Mouse (Mus musculus) right cerebral cortex, postnatal 25 days (tissue): Measurements from ENCODE around the gene Sft2d2.
A peak's percentile ranks its signal among the peaks of the same experiment; 100 is the strongest.

Experiments used
- DNase-seq: peaks from one replicate; pipeline ENCODE4 v3.0.0; 2022

Sft2d2 gene

DNA sequence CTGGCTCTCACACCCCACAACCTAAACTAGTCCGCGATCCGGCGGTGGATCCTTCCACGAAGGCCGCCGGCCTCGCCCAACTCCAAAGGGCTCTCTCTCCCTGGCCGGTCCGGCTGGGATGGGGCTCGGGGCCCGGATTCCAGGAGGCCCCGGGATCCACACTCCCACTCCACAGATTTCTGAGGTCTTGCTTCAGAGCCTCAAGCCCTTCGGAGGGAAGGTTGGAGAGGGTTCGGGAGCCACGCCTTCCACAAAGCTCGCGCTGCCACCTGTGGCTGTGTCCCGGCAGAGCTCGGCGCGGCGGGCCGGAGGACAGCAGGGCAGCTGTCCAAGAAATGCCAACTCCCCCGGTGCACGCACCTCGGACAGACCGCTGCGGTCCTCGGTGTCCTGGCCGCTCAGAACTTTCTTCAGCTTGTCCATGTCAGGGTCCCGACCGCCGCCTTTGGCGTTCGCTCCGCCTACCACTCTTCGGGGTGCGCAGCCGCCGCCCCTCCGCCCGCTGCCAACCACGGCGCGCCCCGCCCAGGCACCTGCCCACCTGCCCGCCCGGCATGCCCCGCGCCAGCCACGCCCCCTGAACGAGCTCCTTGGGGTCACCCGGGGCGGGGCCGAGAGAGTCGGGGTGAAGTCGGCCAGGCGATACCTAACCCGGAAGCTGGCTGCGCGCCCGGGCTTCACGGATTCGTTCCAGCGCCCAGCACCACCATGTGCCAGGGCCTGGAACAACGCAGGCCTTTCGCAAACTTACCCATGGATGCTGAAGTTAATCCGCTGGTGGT lies at the start of gene Sft2d2:
Gene Sft2d2, minus strand, starts transcription at position 559 of the 782 bp plus-strand sequence.
- DNase-seq, result peak; percentile 70

DNA sequence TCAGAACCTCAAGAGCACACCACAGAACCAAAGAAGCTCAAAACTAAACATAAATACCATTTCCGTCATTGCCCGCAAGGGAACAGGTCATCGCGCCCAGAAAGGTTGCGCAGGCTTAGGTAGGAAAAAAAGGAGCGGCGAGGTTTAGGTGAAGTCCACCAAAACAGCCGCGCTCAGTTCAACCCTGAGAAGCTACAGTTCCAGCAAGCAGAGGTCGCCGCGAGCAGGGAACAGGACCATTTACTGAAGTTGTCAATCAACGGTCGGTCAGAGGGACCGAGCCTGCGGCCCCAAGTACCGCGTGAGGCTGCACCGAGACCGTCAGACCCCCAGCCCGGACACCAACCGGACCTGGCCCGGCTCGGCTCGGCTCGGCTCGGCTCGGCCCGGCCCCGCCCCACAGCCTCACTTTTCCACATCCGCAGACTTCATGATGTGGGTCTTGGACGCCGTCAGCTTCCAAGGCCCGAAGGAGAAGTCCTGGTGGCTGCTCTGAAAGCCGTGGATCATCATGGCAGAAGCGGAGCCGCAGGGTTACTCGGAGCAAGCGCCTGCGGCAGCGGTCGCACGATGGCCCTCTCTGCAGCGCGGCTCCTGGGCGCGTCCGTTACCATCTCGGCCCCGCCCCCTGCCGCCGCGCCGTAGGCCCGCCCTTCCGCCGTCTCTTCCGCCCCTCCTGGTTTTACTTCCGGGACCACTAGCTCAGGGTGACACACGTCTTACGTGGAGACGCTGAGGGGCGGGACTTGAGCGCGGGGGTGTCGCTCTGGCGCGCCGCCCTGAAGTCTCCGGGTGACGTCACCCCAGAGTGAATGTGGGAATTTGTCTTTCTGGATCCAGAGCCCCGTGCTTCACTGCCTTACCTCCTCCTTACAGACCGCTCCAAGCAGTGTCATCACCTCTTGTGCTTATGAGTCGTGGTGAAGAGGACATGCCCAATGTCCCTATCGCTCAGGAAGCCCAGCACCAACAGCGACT lies 42.4 kb upstream of the Sft2d2 start, which contains the start of gene Tiprl:
Gene Tiprl, minus strand, starts transcription at position 676 of the 978 bp plus-strand sequence.
- peak; percentile 97 for DNase-seq

DNA sequence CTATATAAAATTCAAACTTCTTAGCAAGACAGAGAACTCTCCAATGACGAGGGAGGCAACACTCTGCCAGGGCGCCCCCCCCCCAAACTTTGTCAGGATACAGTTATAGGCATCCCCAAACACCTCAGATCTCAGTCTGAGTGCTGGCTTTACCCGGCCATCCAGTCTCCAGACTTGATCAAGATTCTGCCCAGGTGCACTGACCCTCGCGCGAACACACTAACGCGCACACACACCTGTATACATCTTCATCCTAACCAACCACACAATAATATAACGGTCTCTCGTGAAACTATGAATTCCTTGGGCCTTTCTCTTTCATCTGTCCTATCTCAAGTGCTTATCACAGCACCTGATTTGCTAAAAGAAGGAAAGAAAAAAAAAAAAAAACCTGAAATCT lies 41.6 kb upstream of the Sft2d2 start:
- DNase-seq, result no peak

DNA sequence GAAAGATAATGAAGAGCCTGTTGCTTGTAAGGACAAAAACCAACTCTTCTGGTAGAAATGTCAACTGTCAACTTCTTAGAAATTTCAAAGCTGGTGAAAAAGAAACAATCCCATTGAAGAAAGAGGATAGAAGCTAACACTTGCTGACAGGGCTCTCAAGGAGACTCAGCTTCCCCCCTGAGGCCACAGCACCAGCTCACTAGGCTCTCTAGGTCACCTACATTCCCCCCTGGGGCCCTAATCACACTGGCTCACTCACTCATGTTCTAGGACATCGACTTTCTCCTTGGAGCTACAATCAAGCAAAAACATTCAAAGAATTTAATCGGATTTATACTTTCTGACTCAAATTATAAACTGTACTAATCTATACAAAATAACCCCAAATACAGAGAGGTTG lies 39.6 kb upstream of the Sft2d2 start:
- DNase-seq, result no peak

DNA sequence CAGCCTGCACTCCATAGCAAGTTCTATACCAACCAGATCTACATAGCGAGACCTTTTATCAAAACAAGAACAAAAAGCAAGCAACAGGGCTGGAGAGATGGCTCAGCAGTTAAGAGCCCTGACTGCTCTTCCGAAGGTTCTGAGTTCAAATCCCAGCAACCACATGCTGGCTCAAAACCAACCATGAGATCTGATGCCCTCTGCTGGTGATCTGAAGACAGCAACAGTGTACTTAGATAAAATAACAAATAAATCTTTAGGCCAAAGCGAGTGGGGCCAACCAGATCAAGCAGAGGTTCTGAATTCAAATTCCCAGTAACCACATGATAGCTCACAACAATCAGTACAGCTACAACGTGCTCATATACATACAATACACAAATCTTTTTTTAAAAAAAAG lies 36.5 kb upstream of the Sft2d2 start:
- DNase-seq, result no peak

DNA sequence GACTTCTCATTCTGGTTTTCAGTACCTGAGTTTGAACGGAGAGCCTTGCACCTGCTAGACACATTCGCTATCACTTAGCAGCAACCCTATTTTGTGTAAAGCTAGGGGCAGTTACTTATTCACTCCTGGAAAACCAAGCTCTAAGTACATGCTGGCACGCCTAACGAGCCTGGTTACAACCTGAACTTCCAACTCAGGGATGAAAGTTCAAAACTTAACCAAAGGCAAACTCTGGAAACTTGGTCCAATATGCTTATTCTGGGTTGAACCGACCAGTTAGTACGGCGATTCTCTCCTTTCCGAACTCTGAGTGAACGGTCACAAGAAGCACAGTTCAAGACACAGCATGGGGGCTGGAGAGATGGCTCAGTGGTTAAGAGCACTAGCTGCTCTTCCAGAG lies 35.3 kb upstream of the Sft2d2 start:
- no peak for DNase-seq

DNA sequence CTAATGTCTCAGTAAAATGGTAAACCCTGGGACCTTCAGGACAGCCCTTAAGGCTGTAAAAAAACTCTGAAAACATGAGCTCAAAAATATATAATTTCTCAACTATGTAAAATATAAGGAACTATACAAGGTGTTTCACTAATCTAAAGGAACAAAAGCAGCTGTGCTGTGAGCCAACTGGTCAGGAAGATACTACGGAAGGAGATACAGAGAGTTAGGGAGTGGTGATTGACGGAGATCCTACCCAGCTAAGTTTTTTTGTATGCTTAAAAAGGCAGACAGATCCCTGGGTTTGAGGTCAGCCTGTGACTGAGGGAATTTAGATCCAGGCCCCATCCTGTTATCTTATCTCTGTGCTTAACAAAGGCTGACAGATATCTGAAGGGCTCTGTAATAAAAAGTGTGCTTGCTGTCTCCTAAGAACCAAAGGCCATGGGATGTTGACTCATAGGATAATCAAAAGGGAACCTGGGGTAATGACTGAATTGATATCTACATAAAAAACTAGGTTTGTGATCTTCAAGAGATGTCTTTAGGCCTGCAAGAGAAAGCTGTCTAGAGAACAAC lies 22.9 kb upstream of the Sft2d2 start:
- no peak for DNase-seq

DNA sequence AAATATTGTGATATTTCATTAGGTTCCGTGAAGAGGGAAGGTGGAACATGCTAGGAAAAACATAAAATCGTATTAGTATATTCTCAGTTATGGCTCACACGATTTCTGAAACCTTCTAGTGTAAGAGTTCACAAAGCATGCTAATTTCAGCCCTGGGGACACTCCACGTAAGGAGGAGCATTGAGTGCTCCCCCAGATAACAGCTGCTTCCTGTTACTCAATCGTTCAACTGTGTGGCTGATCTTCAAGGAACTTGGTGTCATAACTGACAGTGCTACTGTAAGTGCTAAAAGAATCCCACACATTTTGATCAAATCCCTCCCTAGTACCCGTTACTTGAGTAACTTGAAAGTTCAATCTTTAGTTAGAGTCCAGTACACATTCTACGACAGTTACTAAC lies 21.6 kb upstream of the Sft2d2 start:
- DNase-seq, result no peak

DNA sequence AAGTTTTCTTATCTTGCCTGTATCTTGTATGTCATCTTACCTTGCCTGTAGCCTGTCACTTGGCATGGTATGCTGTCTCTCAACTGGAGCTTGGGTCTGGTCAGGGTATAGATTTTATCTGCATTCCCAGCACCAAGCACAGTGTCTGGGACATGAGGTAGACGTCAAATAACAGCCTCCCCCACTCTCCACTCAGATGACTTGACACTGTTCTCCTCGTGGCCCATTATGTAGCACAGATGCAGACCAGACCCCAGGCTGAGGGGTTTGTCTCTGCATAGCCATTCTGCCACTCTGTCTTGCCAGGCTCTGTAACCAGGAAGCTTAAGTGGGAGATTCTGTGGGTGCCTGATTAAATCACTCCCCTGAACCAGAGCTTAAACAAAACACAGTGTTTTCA lies 11.4 kb upstream of the Sft2d2 start:
- no peak for DNase-seq

DNA sequence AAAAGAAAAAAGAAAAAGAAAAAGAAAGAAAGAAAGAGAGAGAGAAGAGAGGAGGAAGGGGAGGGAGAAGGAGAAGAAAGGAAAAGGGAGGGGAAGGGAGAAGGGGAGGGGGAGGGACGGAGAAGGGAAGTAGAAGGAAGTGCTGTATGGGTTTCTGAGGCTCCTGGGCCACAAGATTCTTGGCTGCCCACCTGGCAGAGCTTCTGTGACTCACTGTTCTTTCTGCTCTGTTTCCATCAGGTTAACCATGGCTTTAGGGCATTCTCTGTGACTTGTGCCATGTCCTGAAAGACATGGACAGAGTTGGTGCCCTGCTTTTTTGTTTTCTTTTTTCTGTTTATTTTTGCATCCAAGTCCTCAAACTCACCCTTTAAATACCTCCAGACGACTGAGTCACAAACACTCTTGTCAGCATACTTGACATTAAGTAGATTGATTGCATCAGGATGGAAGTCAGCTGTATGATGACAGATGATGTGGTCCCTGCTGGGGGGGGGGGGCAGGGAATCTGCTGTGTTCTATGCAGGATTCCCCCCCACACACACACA lies 9.3 kb upstream of the Sft2d2 start:
- DNase-seq, result no peak

DNA sequence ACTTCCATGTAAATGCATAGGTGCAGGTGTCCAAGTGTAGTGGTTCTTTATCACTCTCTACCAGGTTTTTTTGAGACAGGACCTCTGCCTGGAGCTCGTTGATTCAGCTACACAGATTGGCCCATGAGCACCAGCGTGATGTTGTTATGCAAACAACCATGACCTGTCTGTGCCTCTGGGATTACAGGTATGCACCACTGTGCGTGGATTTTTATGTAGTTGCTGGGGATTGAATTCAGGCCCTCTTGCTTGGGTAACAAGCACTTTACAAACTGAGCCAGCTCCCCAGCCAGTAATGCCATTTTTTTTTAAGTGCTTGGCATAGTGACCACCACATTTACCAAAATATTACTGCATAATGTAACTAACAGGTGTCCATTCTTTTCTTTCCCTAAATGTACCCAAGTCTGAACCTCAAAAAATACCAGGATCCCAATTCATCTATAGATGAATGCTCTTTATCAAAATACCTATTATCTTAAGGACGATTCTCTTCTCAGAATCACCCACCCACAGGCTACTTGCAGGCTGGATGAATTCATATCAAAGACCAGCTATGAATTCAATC lies 7.3 kb upstream of the Sft2d2 start:
- DNase-seq, result no peak

DNA sequence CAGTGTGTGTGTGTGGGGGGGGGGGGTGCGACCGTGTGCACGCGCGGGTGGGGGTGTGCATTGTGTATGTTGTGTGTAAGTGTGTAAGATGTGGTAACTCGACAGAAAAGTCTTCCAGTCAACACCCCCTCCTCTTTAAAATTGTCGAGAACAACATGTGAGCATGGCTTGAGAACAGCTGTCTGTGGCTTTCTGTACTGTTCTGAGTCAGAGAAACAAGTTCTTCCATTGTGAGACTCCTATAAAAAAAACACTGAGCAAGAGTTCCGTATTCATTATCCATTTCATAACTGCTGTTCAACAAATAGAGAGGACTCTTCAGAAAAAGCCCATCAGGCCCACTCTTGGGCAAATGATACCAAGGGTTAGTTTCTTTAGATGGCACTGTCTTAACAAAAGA lies 6.5 kb upstream of the Sft2d2 start:
- DNase-seq, result no peak

DNA sequence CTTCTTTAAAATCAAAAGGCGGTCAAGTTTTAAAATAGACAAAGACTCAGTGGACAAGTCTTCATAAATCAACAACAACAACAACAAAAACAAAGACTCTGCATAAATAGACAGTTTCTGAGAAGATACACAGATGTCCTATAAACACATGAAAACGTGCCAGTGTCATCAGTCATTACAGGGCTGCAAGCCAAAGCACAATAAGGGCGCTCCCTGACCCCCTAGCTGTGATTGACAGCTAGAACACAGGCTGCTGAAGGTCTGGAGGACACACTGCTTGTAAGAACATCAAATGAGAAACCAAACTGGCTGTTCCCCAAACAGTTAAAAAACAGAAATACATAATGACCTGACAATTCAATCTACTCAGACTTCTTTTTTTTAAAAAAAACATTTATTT lies 5.4 kb upstream of the Sft2d2 start:
- DNase-seq, result no peak

DNA sequence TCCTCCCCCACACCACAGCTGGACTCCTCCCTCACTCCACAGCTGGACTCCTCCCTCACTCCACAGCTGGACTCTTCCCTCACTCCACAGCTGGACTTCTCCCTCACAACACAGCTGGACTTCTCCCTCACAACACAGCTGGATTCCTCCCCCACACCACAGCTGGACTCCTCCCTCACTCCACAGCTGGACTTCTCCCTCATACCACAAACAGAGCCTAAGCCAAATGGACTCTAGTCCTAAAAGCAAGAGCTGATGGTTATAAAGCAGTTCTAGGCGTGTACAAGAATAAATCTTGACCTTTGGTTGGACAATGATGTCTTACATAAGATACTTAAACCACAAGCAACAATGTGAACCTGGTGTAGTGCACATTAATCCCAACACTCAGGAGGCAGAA lies 4.7 kb upstream of the Sft2d2 start:
- DNase-seq, result no peak

DNA sequence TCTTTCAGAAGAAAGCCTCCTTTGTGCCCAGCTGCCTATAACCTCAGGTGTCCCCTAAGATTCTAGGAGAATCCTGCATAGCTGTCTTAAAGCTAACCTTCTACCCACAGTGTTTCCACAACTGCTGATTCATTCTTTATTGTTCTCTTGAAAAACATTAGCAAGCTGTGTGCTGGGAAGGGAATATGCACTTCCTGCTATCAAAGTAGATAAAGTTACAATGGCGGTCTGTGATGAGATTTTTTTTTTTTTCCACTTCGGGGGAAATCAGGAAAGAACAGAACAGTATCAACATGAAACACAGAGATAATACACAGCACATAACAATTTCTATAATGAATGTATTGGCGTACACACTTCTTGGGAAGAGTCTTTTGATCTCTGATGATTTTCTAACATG lies 3.6 kb upstream of the Sft2d2 start:
- DNase-seq, result no peak

DNA sequence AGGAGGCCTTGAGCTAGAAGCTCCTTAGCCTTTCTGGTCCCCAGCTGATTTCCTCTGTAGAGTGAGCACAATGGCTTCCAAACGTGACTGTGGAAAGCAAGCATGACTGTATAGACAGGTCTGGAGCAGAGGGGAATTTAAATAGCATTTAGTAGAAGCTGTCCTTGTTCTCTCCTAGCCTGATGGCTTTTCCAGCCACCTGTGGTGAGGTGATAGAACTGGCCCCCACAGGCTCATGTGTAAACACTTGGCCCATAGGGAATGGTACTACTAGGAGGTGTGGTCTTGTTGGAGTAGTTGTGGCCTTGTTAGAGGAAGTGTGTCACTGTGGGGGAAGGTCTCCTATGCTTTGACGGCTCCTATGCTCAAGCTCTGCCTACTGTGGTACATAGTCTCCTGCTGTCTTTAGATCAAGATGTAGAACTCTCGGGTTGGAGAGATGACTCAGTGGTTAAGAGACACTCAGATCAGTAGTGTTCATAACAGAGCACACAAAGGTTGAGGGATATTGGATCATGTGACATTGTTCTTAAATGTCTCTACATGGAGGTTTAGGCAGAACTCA lies 1.2 kb upstream of the Sft2d2 start:
- no peak for DNase-seq

DNA sequence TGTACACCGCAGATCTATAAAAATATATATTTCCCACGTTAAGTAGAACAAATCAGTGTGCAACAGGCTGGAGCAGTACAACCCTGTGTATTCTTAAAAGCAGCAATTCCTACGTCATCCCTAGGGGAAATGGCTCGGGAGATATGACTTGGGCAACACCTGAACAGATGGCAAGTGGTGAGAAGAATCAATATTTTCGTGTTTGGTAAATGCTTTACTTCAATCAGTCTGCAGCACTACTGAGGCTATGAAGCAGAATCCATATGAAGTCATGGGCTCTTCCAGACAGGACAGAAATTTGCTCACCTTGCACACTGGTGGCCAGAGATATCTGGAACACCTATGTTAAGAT lies 400 bp upstream of the Sft2d2 start:
- DNase-seq, result no peak

DNA sequence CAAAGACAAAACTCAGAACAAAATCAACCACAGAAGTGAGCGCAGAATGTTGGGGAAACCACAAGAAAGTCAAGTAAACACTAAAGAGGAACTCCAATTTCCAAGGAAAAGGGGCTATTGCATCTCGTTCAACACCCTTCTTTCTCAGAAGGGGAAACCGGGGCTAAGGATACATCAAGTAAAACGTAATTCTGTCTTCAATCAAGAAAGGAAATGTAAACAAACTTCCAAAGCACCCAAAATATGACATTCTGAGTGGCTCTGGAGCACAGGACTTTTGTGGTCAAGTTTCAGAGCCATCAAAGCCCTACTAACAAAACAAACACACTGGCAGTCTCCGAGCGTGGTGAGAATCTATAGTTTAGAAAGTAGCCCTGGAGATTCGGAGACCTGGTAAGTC lies 812 bp downstream of the Sft2d2 start:
- no peak for DNase-seq

DNA sequence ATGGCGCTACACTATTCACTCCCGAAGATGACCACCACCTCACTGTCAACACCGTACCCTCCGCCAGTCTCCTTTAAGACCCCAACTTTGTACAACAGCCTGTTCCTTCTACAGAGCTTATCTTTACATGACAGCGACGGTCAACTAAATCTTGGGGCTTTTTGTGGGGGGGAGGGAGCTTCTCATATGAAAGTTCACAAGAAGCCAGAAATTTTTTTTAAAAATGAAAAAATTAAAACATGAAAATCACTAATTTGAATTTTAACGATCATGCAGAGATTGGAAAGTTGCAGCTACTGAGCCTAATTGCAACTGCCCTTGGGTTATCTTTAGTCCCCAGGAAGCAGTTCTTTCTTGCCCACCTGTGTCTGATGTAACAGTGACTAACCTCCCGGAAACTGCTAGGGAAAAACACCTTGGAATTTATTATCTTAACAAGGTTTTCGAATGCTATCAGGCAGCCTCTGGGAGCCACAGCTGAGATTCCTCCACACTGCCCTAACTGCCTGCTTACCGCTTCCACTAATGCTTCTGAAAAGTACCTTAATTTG lies 1.4 kb downstream of the Sft2d2 start:
- DNase-seq, result no peak

DNA sequence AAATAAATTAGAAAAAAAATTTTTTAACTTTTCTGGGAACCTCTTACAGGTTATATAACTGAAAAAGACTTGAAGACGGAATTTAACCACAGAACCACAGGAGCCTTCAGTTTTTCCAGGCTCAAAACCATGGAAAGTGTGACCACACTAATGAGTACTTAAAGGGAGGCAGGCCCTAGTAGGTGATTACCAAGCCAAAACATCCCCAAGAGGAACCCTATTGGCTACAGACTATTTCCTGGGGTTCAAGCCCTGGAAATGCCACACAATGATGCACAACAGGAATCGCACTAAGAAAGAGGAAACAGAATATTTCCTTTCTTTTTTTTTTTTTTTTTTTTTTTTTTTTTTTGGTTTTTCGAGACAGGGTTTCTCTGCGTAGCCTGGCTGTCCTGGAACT lies 2.1 kb downstream of the Sft2d2 start:
- DNase-seq, result no peak

DNA sequence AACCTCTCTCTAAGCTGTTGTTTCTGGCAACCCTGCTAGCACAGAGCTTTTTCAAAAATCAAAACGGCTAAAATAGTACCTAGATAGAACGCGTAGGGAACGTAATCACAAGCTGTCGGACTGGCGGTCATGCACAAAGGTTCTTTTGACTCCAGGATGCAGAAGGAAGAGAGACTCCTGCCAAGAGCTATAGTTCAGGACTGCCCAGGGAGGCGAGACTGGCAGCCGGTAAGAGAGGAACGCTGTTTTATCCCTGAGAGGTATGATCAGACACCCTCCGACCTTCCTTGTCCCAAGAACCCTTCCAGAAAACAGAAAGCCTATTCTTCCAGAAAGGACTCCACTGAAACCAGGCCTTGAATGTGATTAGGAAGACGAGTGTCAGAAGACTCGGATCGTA lies 2.6 kb downstream of the Sft2d2 start:
- DNase-seq, result no peak

DNA sequence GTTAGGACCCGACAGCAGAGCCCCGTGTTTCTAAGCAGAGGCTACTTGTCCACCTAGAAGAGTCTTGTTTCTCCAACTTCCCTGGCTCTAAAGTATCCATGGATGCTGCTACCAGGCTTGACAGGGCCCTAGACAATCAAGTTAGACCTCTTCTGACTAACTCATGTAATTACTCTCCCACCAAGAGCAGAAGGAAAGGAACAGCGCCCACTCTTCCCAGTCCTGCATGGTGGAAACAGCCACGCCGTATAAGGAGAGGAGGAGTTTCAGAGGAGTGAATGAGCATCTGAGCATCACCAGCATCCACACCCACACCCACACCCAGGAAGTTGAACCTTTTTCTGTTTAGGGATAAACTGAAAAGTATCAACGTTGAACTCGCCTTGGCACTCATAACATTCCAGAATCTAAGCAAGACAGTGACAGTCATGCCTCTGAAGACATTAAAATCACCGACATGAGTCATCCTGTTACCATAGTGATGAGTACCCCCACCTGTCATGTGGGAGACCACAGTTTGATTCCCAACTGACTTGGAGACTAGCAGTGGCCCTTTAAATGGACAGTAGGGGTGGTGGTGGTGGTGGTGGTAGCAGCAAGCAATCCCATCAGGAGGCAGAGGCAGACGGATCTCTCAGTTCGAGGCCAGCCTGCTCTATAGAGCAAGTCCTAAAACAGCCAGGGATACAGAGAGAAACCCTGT lies 3.5 kb downstream of the Sft2d2 start:
- no peak for DNase-seq
